Mouse (Mus musculus) liver, embryonic 16.5 days (tissue): ENCODE measurements around the gene Coq2. TPM values are rescaled to one million over a fixed set of nuclear protein-coding genes. Genes with fewer than 3 reads are reported as not detected.
A peak's percentile ranks its signal among the peaks of the same experiment; 100 is the strongest.

ENCODE experiments used
- ATAC-seq: fragments of 200-750 bp; cut with Nextera tagmentation; 2 replicates; pipeline ENCODE4 v1.8.0; 2017; ENCODE audit warnings: low read depth, mild to moderate bottlenecking, moderate number of reproducible peaks, moderate library complexity
- H3K27ac ChIP-seq: fragments of 300-500 bp; sonication (generic); 2 replicates; pipeline ENCODE4 v1.5.1; 2014; ENCODE audit warnings: mild to moderate bottlenecking, low read length
- H3K27me3 ChIP-seq: fragments of 300-500 bp; sonication (generic); 2 replicates; pipeline ENCODE4 v1.6.1; 2014; ENCODE audit warnings: low read depth, low read length, mixed read lengths; ENCODE audit not compliant: control insufficient read depth, insufficient read depth
- H3K36me3 ChIP-seq: fragments of 300-500 bp; sonication (generic); 2 replicates; pipeline ENCODE4 v1.6.1; 2014; ENCODE audit warnings: mild to moderate bottlenecking; ENCODE audit not compliant: control insufficient read depth, insufficient read depth
- H3K4me1 ChIP-seq: fragments of 300-500 bp; sonication (generic); 2 replicates; pipeline ENCODE4 v1.6.1; 2014; ENCODE audit warnings: low read depth, low read length, mixed read lengths; ENCODE audit not compliant: control insufficient read depth
- H3K4me2 ChIP-seq: fragments of 300-500 bp; sonication (generic); 2 replicates; pipeline ENCODE4 v1.6.1; 2014; ENCODE audit warnings: low read depth, low read length, mixed read lengths
- H3K4me3 ChIP-seq: fragments of 300-500 bp; sonication (generic); 2 replicates; pipeline ENCODE4 v1.5.1; 2014; ENCODE audit warnings: low read depth, mild to moderate bottlenecking, low read length
- H3K9ac ChIP-seq: fragments of 300-500 bp; sonication (generic); 2 replicates; pipeline ENCODE4 v1.6.1; 2014; ENCODE audit warnings: low read depth, low read length
- H3K9me3 ChIP-seq: fragments of 300-500 bp; sonication (generic); replicated peaks from 2 replicates; pipeline ENCODE4 v1.6.1; 2016; ENCODE audit warnings: low read length; ENCODE audit not compliant: control insufficient read depth
- WGBS: fragments of 180-500 bp; shearing (Covaris S2); extraction: QIAGEN DNeasy Blood & Tissue Kit; methylation state at CpG from one replicate; pipeline ENCODE4 v1.1.7; 2014; ENCODE audit not compliant: insufficient replicate concordance; 5-methylcytosine and 5-hydroxymethylcytosine counted together
- polyA plus RNA-seq: library from polyadenylated mRNA; unstranded; fragments of >200 nt; fragmentation: Nextera tagmentation; extraction: Ambion mirVana; gene quantifications from 2 replicates; pipeline ENCODE4 v1.2.1, GENCODE M21; 2015

Coq2 gene
- polyA plus RNA-seq, 1 experiment from 2014 or later, result 20.7 TPM

GRCm38 (mm10) chr5:100700861-100701620 is 26.1 kb upstream of the Coq2 start:
- 71% methylated on average over 13 of the region's 13 CpGs for WGBS

GRCm38 (mm10) chr5:100697886-100698285 is 22.9 kb upstream of the Coq2 start:
- no peaks in the 10 kb centered on the region for H3K9me3 ChIP-seq
- H3K9ac ChIP-seq, result no peak overlapping the region
- WGBS, result 16% methylated on average over 2 of the region's 2 CpGs
- no peak for ATAC-seq
- H3K36me3 ChIP-seq, result no peaks in the 10 kb centered on the region
- H3K4me2 ChIP-seq, result no peak overlapping the region
- no peak overlapping the region for H3K27ac ChIP-seq
- no peaks in the 10 kb centered on the region for H3K27me3 ChIP-seq
- no peak overlapping the region for H3K4me3 ChIP-seq
- H3K4me1 ChIP-seq, result no peaks in the 10 kb centered on the region

More at GRCm38 (mm10) chr5:100700861-100701620, 26.1 kb upstream of the Coq2 start:
- Histone ChIP-seq H3K27me3 (no peaks in the 10 kb centered on the region), H3K4me3 (no peak overlapping the region), H3K36me3 (no peaks in the 10 kb centered on the region), H3K4me2 (no peak overlapping the region), H3K9me3 (no peaks in the 10 kb centered on the region), H3K27ac (no peak overlapping the region), H3K4me1 (no peaks in the 10 kb centered on the region), H3K9ac (no peak overlapping the region)
- ATAC-seq, result no peak

GRCm38 (mm10) chr5:100697398-100697797 is 22.5 kb upstream of the Coq2 start:
- Histone ChIP-seq H3K27ac (no peak overlapping the region), H3K27me3 (no peaks in the 10 kb centered on the region), H3K9ac (no peak overlapping the region), H3K4me1 (no peaks in the 10 kb centered on the region), H3K4me3 (no peak overlapping the region), H3K4me2 (no peak overlapping the region), H3K9me3 (no peaks in the 10 kb centered on the region), H3K36me3 (no peaks in the 10 kb centered on the region)
- WGBS, result 39% methylated on average over 2 of the region's 2 CpGs
- no peak for ATAC-seq

DNA sequence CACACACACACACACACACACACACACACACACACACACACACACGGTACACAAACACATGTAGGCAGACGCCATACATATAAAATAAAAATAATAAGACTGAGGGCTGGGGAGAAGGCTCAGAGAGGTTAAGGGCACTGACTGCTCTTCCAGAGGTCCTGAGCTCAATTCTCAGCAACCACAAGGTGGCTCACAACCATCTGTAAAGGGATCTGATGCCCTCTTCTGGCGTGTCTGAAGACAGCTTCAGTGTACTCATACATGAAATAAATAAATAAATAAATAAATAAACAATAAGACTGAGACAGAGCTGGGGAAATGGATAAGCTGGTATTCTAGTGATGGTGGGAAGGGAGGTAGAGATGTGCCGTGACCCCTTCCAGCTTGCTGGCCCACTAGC is 10.7 kb upstream of the Coq2 start:
- Histone ChIP-seq H3K4me1 (no peaks in the 10 kb centered on the region), H3K27me3 (no peaks in the 10 kb centered on the region), H3K27ac (no peak overlapping the region), H3K4me2 (no peak overlapping the region), H3K9ac (no peak overlapping the region), H3K4me3 (no peak overlapping the region), H3K9me3 (no peaks in the 10 kb centered on the region), H3K36me3 (no peaks in the 10 kb centered on the region)
- ATAC-seq, result no peak
- 63% methylated on average over 4 of the region's 4 CpGs for WGBS

DNA sequence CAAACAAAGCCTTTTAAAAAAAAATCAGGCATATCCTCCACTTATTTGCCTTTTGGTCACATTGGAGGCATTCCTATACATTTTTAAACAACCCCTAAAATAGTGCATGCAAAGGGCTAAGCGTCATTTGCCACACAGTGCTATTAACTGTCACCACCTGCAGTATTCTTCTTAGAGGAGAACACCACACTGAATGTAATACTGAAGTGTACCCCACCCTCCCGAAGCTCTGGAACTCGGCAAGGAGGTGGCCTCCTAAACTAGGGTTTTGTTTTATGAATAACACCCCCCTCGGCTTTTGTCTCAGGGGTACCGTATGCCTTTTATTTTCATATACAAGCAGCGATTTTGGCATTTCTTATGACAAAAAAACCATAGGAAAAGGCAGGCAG is 5.6 kb upstream of the Coq2 start:
- H3K4me2 ChIP-seq, result no peak overlapping the region
- H3K4me3 ChIP-seq, result no peak overlapping the region
- no peaks in the 10 kb centered on the region for H3K4me1 ChIP-seq
- no peaks in the 10 kb centered on the region for H3K36me3 ChIP-seq
- H3K9ac ChIP-seq, result no peak overlapping the region
- H3K27me3 ChIP-seq, result no peaks in the 10 kb centered on the region
- H3K27ac ChIP-seq, result no peak overlapping the region
- H3K9me3 ChIP-seq, result no peaks in the 10 kb centered on the region
- WGBS, result 61% methylated on average over 6 of the region's 6 CpGs
- no peak for ATAC-seq

- H3K36me3 ChIP-seq, result no peaks in the 10 kb centered on the region
- H3K4me2 ChIP-seq, result no peak overlapping the region
- 66% methylated on average over 18 of the region's 18 CpGs for WGBS
- peaks cover 2% of the 10 kb centered on the region; the same call in 1 of the 2 replicates for H3K4me1 ChIP-seq
- no peak overlapping the region for H3K4me3 ChIP-seq
- H3K9me3 ChIP-seq, result no peaks in the 10 kb centered on the region
- no peak for ATAC-seq
- no peak overlapping the region for H3K27ac ChIP-seq
- no peaks in the 10 kb centered on the region for H3K27me3 ChIP-seq
- no peak overlapping the region for H3K9ac ChIP-seq
Measured at GRCm38 (mm10) chr5:100679911-100680541, 5.1 kb upstream of the Coq2 start.

DNA sequence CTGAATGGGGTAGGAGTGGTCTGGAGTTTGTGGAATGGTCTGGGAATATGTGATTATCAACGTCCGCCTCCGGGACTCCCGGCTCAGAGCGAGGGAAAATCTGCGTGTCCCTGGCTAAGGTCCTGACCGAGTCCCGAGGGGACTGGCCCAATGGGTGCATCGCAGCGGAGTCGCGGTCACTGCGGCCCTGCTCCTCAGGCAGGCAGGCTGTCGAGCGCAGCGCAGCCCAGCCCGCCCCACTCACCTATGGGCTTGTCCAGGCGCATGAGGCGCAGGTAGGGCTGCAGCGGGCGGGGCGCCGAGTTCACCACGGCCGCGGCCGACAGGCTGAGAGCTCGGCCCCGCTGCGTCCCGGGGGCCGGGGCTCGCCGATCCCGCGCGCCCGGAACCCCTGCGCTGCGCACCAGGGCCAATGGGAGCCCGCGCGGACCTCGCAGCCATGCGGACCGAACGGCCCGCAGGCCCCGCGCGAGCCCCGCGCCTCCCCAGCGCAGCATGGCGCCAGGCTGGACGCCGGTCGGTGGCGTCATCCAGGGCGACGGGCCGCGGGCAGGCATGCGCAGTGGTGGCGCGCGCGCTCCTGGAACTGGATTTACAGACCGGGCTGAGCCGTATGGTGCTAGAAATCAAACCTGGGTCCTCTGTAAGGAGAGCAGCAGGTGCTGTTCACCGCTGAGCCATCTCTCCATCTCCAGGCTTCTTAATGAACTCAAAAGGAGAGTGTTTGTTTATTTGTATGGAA is 1.0 kb downstream of the Coq2 start:
- no peaks in the 10 kb centered on the region for H3K27me3 ChIP-seq
- H3K9ac ChIP-seq, result peak overlapping the region; percentile 70
- H3K27ac ChIP-seq, result peak overlapping the region; percentile 44; the same call in 1 of the 2 replicates
- peaks cover 3% of the 10 kb centered on the region; the same call in 1 of the 2 replicates for H3K36me3 ChIP-seq
- H3K4me1 ChIP-seq, result peaks cover 22% of the 10 kb centered on the region
- peak; percentile 94 for ATAC-seq
- WGBS, result under 1% methylated on average over 71 of the region's 71 CpGs
- H3K4me2 ChIP-seq, result peak overlapping the region; percentile 86
- H3K4me3 ChIP-seq, result peak overlapping the region; percentile 74
- no peaks in the 10 kb centered on the region for H3K9me3 ChIP-seq

GRCm38 (mm10) chr5:100672403-100672802 is 2.5 kb downstream of the Coq2 start:
- no peak for ATAC-seq
- Histone ChIP-seq H3K9ac (no peak overlapping the region), H3K36me3 (peaks cover 3% of the 10 kb centered on the region; the same call in 1 of the 2 replicates), H3K9me3 (no peaks in the 10 kb centered on the region), H3K4me2 (no peak overlapping the region), H3K27ac (no peak overlapping the region), H3K4me3 (no peak overlapping the region), H3K4me1 (peaks cover 22% of the 10 kb centered on the region), H3K27me3 (no peaks in the 10 kb centered on the region)
- 63% methylated on average over 4 of the region's 4 CpGs for WGBS
